Mouse (Mus musculus) right cerebral cortex, postnatal 4 days (tissue): ENCODE measurements around the gene Sobp.
A peak's percentile ranks its signal among the peaks of the same experiment; 100 is the strongest.

ENCODE experiments used
- DNase-seq: peaks from one replicate; pipeline ENCODE4 v3.0.0-alpha.2; 2022

The Sobp gene

DNA sequence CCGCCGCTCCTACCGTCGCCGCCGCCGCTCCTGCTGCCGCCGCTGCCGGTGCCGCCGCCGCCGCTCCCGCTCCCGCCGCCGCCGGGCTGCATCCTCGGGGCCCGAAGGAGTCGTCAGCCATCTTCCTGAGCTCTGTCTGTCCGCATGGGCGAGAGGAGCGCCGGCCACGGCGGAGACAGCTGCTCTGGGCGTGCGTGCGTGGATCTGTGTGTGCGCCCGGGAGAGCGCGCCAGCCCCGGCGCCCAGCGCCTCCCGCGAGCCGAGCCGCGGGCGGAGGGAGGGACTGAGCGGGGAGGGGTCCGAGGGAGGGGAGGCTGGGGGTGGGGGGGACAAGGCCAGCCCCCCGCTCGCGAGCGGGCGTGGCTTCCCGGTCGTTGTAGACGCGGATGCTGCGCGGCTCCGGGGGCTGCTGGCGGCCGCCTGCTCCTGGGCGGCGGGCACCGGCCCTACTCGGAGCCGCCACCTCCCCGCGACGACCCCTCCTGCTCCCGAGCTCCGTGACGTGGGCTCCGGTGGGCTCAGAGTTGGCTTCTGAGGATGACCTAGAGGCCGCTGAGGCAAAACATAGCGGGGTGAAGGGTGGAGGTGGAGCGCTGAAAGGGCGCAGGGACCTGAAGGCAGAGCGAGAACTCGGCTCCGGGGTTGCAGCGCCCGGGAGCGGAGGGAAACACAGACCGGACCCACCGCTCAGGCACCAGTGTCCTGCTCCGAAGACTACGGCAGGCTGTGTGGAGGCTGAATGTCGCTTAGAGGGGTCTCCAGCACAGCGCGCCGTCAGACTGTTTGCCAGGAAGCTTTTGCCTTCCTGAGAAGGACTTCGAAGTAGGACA lies at the start of gene Sobp, which contains the start of gene 9030612E09Rik:
TSS of gene Sobp (minus strand) at position 205 of the 830 bp plus-strand sequence.
TSS of gene 9030612E09Rik (plus strand) at position 379 of the 830 bp plus-strand sequence.
- peak; percentile 77 for DNase-seq

- DNase-seq: no peak
Measured at GRCm38 (mm10) chr10:43223391-43223790, 49.1 kb upstream of the Sobp start.

- DNase-seq: peak; percentile 23
Measured at GRCm38 (mm10) chr10:43221659-43222058, 47.3 kb upstream of the Sobp start.

DNA sequence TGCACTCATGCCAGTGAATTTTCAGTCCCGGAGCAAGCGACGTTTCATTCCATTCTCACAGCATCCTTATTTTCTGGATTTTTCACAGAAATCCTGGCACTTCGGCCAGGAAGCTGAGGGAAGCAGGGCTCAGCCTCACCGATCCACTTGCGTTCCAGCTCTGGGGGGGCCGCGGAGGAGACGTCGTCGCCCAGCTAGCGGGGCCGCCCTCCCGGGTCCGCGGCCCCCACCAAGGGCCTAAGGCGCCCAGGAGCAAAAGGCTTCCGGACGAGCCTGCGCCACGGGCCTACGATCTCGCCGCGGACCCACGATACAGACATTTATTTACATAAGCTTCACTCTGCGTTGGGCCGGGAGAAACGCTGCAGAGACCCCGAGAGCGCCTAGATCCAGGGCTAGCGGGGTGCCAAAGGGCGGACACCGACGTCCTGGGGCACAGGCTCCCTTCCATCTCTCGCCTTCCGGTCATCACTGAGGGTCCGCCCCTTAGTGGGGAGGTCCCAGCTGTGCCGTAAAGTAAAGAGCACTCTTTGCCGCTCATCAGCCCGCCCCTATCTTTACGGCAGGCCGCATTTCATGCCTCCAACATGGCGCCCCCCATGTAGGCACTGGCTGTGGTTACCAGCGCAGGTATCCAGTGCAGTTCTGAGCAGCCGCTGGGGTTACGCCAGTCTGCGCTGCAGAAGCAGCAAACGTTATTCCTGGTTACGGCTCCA lies 46.7 kb upstream of the Sobp start, which contains the start of gene Pdss2:
TSS of gene Pdss2 (plus strand) at position 577 of the 716 bp plus-strand sequence.
- DNase-seq: peak; percentile 82

DNA sequence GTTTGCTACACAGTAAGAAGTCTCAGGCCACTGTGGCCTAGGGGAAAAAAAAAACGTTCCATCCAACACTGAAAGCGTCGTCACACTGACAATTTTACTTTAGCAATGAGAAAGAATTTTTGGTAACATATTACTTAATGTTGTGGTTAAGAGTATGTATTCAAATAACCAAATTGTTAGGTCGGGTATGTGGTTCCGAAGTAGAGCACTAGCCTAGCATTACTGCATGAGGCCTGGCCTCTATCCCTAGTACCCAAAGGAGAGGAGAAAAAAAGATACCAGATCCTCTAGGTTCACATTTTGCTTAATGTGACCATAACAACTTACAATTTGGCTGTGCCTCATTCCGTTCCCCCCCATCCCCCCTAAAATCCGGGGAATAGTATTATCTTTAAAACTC lies 46.1 kb upstream of the Sobp start:
- DNase-seq: no peak

DNA sequence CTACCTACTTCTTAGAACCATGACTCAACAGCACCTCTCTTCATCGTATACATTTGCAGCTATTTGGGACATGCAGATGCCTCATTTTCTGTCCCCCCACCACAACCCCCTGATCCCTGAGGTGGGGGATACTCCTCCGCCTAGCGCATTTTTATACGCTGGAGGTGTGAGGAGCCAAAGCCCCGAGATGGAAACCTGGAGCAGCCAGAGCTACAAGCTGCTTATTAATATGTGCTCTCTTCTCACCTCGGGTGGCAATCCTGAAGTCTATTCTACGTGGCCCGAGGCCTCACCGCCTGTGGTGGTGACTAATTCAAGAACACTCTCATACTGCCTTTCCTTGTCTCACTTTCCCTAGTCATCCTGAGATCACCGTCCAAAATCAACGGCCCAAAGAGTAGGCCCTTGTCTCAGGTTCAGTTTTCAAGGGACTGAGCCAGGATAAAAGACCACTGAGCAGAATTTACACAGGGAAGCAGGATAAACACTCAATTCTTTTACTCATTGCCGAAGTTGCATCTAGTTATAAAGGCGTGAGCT lies 43.1 kb upstream of the Sobp start:
- DNase-seq: no peak

DNA sequence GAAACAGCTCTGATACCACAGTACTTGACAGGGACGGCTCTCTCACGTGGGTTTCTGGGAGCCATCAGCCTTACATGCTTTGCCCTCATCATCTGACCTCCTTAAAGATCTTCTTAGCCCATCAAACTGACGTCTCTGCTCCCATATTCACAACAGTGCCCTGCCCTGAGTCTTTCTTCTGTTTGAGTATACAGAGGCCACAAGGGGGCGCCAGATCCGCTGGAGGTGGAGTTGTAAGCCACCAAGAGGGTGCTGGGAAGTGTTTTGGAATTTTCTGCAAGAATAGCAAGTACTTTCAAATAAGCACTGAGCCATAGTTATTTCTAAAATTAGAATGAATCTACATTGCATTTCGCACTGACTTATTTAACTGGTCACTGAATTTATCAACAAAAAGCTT lies 37.5 kb upstream of the Sobp start:
- peak; percentile 31 for DNase-seq

DNA sequence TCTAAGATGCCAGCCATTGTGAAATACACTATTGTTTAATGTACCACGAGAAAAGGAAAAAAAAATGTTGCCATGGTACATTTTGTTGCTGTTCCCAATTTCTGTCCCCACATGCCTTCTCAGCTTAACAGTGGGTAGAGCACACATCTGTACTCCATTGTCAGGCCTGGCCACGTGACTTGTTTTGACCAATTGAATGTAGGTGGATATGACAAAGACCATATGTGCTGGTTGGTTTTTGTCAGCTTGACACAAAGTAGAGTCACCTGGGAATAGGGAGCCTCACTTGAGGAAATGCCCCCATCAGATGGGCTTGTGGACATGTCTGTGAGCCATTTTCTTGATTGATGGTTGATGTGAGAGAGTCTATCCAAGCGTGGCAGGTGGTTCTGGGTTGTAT lies 29.5 kb upstream of the Sobp start:
- no peak for DNase-seq

- no peak for DNase-seq
Measured at GRCm38 (mm10) chr10:43200206-43200605, 25.9 kb upstream of the Sobp start.

- no peak for DNase-seq
Measured at GRCm38 (mm10) chr10:43180313-43180912, 6.1 kb upstream of the Sobp start.

- DNase-seq: peak; percentile 17
Measured at GRCm38 (mm10) chr10:43175156-43175601, 849 bp upstream of the Sobp start.

DNA sequence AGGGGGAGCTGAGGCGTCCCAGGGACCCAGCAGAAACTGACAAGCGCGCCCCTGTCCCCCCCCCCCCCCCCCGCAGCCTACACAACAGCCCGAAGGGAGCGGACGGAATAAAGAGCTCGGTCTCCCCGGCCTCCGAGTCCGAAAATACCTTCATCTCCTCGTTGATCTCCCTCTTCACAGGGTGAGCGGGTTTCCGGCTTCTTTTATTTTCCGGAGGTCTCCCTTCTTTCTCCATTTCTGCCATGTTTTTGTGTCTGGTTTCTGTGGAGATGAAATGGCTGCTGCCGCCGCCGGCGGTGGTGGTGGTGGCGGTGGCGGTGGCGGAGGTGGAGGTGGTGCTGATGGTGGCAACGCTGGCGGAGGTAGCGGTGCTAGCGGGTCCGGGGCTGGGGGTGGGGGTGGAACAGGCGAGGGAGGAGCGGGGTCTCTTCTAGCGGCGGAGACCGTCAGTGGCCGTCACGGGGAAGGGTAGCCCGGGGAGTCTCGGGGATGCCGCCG lies 453 bp downstream of the Sobp start:
- no peak for DNase-seq

- peak; percentile 65 for DNase-seq
Measured at GRCm38 (mm10) chr10:43173141-43173827, 1.0 kb downstream of the Sobp start.

DNA sequence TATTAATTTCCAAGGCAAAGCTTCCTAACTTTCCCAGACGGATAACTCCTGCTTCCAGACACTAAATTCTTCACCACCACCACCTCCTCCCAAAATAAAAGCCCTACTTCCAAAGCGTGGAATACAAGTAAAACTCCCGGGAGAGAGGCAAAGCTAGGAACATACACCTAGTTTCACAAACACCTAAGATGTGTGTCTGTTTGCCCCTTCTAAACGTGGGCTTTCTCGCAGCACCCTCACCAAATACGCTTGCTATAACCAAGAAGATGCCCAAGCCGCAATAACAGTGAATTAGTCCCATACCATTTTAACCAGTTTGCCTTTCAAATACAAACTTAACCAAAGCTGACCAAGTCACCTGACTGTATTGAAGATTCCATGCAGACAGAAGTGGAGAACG lies 1.8 kb downstream of the Sobp start:
- DNase-seq: no peak

- no peak for DNase-seq
Measured at GRCm38 (mm10) chr10:43172066-43172465, 2.3 kb downstream of the Sobp start.

DNA sequence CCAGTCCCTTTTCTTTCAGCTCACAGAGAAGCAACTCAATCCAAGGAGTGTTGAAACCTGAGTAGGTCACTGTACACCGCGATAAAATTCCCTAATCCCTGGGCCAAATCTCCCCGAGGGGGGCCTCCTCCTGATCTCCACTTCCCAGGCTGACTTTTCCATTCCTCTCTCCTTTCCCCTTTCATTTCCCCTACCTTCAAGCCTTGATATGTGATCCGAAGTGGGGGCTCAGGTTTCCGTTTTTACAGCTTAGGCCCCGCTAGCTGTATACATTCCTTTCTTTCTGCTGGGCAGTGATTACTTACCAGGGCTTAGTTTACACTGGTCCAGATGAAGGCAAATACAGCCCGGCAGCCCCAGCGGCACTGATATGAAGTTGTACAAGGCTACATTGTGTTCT lies 3.2 kb downstream of the Sobp start:
- no peak for DNase-seq

DNA sequence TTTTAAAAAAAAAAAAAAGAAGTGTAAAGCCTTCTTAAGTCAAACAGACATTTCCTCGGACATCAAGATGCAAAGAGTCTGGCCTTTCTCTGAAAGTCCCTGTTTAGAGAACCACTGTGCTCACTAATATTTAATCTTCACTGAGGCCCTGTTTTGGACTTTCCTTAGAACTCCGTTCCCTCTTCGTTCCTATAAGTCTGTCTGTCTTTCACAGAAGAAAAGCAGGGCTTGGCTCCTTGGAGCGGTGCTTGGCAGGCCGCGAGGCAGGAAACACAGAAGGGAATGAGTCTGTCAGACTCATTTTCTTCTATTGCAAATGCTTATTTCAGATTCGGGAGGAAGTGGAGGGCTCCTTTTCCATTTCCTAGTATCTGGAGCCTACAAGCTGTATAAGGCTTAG lies 5.5 kb downstream of the Sobp start:
- no peak for DNase-seq

GRCm38 (mm10) chr10:43166817-43167216 lies 7.5 kb downstream of the Sobp start:
- no peak for DNase-seq

- DNase-seq: no peak
Measured at GRCm38 (mm10) chr10:43166146-43166545, 8.2 kb downstream of the Sobp start.

GRCm38 (mm10) chr10:43164406-43164805 lies 9.9 kb downstream of the Sobp start:
- DNase-seq: no peak

GRCm38 (mm10) chr10:43162318-43162717 lies 12.0 kb downstream of the Sobp start:
- DNase-seq: no peak

DNA sequence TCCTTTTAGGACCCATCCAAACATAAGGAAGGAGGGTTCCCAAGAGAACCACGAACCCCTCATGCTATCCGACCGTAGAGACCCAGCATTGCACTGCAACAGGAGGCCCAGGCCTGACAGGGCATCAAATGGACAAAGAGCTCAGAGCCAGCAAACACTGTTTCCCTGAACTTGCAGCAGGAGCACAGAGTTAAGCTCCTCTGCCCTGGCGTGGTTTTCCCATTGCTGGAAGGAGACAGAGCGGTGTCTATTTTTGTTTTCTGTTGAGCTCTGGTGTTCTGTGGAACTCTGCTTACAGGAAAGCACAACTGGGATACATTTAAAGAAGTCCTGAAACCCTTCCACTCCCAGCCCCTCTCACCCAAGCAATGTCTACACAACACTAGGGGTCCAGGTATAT lies 15.0 kb downstream of the Sobp start:
- no peak for DNase-seq
